Mouse (Mus musculus): ENCODE data around the gene Ly6g5c. TPM values are rescaled to one million over a fixed set of nuclear protein-coding genes. Genes with fewer than 3 reads are reported as not detected.
A peak's percentile ranks its signal among the peaks of the same experiment; 100 is the strongest.

The Ly6g5c gene
- polyA plus RNA-seq, 1 experiment from 2014 or later = not detected

DNA sequence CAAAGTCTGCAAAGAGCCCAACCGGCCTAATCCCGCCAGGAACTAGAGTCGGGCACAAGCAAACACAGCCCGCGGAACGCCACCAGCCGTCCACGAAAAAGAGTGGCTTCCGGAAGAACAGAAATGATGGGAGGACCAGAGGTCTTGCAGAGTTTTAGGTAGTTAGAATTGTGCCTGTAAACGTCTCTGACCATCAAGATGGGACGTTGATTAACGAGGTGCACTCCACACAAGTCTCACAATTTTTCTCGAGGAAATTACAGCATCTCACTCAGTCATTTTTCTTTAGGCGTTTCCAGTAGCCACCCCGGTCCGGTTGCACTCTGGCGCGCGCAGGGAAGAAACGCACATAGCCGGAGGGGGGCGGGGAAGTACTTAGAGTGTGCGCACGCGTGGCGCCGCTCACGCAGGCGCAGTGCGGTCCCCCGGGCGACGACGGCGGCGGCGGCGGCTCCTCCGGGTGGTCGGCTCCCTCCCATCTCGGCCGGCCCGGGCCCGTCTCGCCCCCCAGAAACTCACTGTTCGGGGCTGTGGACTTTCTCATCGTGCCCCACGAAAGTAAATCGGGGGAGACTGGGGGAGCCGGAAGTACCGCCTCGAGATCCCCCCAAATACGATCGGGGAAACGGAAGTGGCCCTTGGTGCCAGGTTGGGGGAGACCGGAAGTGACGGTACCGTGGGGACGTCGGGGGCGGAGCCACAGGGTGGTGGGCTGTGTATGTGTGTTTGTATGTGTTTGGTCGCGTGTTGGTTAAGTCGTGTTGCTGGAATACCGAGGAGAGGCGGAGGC lies 26.9 kb downstream of the Ly6g5c start, which contains the start of gene Bag6:
Gene Bag6, plus strand, starts transcription at position 378 of the 790 bp plus-strand sequence.
- under 1% methylated on average over 66 of the region's 66 CpGs for WGBS

GRCm38 (mm10) chr17:35135591-35136320 lies 27.7 kb downstream of the Ly6g5c start:
- H3K36me3 ChIP-seq = peaks cover 26% of the 10 kb centered on the region

More for the DNA sequence above, 26.9 kb downstream of the Ly6g5c start, which contains the start of gene Bag6:
- Histone ChIP-seq H3K36me3 (peaks cover 25% of the 10 kb centered on the region), H3K4me1 (peaks cover 14% of the 10 kb centered on the region), H3K4me2 (peak within 1 kb of the TSS; percentile 75), H3K4me3 (peak within 1 kb of the TSS; percentile 75), H3K27me3 (no peaks in the 10 kb centered on the region), H3K9me3 (no peaks in the 10 kb centered on the region), H3K9ac (peak within 1 kb of the TSS; percentile 50), H3K27ac (peak within 1 kb of the TSS; percentile 97)
- peak; percentile 94 for ATAC-seq (ENCODE audit: insufficient number of reproducible peaks, low FRiP score, low TSS enrichment, low read depth)

GRCm38 (mm10) chr17:35139269-35139668 lies 31.2 kb downstream of the Ly6g5c start:
- no peak overlapping the region for H3K4me3 ChIP-seq
- H3K4me1 ChIP-seq = peaks cover 14% of the 10 kb centered on the region
- ATAC-seq (ENCODE audit: insufficient number of reproducible peaks, low FRiP score, low TSS enrichment, low read depth) = no peak
- H3K36me3 ChIP-seq = peaks cover 61% of the 10 kb centered on the region
- H3K27ac ChIP-seq = no peak overlapping the region
- H3K9ac ChIP-seq = no peak overlapping the region
- no peaks in the 10 kb centered on the region for H3K9me3 ChIP-seq
- no peak overlapping the region for H3K4me2 ChIP-seq
- WGBS = 95% methylated on average over 3 of the region's 3 CpGs
- no peaks in the 10 kb centered on the region for H3K27me3 ChIP-seq

More at GRCm38 (mm10) chr17:35135591-35136320, 27.7 kb downstream of the Ly6g5c start:
- peak overlapping the region; percentile 75 for H3K4me3 ChIP-seq
- H3K27ac ChIP-seq = peak overlapping the region; percentile 97
- no peaks in the 10 kb centered on the region for H3K27me3 ChIP-seq
- WGBS = under 1% methylated on average over 43 of the region's 43 CpGs
- peak; percentile 38 for ATAC-seq (ENCODE audit: insufficient number of reproducible peaks, low FRiP score, low TSS enrichment, low read depth)
- peak overlapping the region; percentile 50 for H3K9ac ChIP-seq
- no peaks in the 10 kb centered on the region for H3K9me3 ChIP-seq
- peak overlapping the region; percentile 75 for H3K4me2 ChIP-seq
- peaks cover 14% of the 10 kb centered on the region for H3K4me1 ChIP-seq

GRCm38 (mm10) chr17:35140490-35140996 lies 32.5 kb downstream of the Ly6g5c start:
- Histone ChIP-seq H3K36me3 (peaks cover 74% of the 10 kb centered on the region), H3K4me3 (no peak overlapping the region), H3K4me2 (no peak overlapping the region), H3K27me3 (no peaks in the 10 kb centered on the region), H3K9ac (no peak overlapping the region), H3K4me1 (peaks cover 14% of the 10 kb centered on the region), H3K9me3 (no peaks in the 10 kb centered on the region), H3K27ac (no peak overlapping the region)
- WGBS = 81% methylated on average over 16 of the region's 16 CpGs
- no peak for ATAC-seq (ENCODE audit: insufficient number of reproducible peaks, low FRiP score, low TSS enrichment, low read depth)

GRCm38 (mm10) chr17:35141971-35142370 lies 33.9 kb downstream of the Ly6g5c start:
- H3K4me3 ChIP-seq = no peak overlapping the region
- no peak for ATAC-seq (ENCODE audit: insufficient number of reproducible peaks, low FRiP score, low TSS enrichment, low read depth)
- WGBS = 90% methylated on average over 6 of the region's 6 CpGs
- peaks cover 88% of the 10 kb centered on the region for H3K36me3 ChIP-seq
- H3K27me3 ChIP-seq = no peaks in the 10 kb centered on the region
- H3K4me1 ChIP-seq = peaks cover 8% of the 10 kb centered on the region
- H3K4me2 ChIP-seq = no peak overlapping the region
- H3K9me3 ChIP-seq = no peaks in the 10 kb centered on the region
- H3K9ac ChIP-seq = no peak overlapping the region
- H3K27ac ChIP-seq = no peak overlapping the region

- Histone ChIP-seq H3K27me3 (no peaks in the 10 kb centered on the region), H3K27ac (no peak overlapping the region), H3K4me1 (no peaks in the 10 kb centered on the region), H3K9ac (no peak overlapping the region), H3K9me3 (no peaks in the 10 kb centered on the region), H3K4me2 (no peak overlapping the region), H3K4me3 (no peak overlapping the region), H3K36me3 (peaks cover 98% of the 10 kb centered on the region)
- ATAC-seq (ENCODE audit: insufficient number of reproducible peaks, low FRiP score, low TSS enrichment, low read depth) = no peak
- 86% methylated on average over 5 of the region's 5 CpGs for WGBS
Observed at GRCm38 (mm10) chr17:35146139-35146538, 38.1 kb downstream of the Ly6g5c start.

GRCm38 (mm10) chr17:35147348-35147747 lies 39.3 kb downstream of the Ly6g5c start:
- no peak overlapping the region for H3K4me3 ChIP-seq
- WGBS = 39% methylated on average over 3 of the region's 3 CpGs
- H3K27me3 ChIP-seq = no peaks in the 10 kb centered on the region
- no peak overlapping the region for H3K9ac ChIP-seq
- peaks cover 98% of the 10 kb centered on the region for H3K36me3 ChIP-seq
- H3K4me2 ChIP-seq = no peak overlapping the region
- no peaks in the 10 kb centered on the region for H3K9me3 ChIP-seq
- no peaks in the 10 kb centered on the region for H3K4me1 ChIP-seq
- no peak for ATAC-seq (ENCODE audit: insufficient number of reproducible peaks, low FRiP score, low TSS enrichment, low read depth)
- H3K27ac ChIP-seq = no peak overlapping the region; the same call in 1 of the 2 replicates

GRCm38 (mm10) chr17:35147922-35148639 lies 40.0 kb downstream of the Ly6g5c start:
- 57% methylated on average over 5 of the region's 5 CpGs for WGBS
- Histone ChIP-seq H3K36me3 (peaks cover 98% of the 10 kb centered on the region), H3K4me3 (no peak overlapping the region), H3K27me3 (no peaks in the 10 kb centered on the region), H3K9ac (no peak overlapping the region), H3K27ac (0 out of 2 replicates have a peak overlapping the region, but pooled peaks have one; percentile 52), H3K4me2 (no peak overlapping the region), H3K9me3 (no peaks in the 10 kb centered on the region), H3K4me1 (no peaks in the 10 kb centered on the region)
- no peak for ATAC-seq (ENCODE audit: insufficient number of reproducible peaks, low FRiP score, low TSS enrichment, low read depth)

DNA sequence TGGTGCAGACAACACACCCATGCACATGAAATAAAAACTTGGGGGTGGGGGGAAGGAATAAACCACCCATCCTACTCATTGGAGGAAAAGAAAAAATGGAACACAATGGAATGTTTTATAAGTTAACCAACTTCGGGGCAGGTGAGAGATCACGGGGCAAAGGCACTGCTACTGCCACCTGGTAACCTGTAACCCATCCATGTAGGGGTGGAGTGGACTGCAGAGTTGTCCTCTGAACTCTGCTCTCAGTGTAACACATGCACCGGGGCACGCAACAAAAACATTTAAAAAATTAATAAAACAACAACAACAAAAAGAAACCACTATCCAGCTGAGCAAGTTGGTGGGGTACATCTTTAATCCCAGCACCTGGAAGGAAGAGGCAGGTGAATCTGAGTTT lies 44.0 kb downstream of the Ly6g5c start:
- no peak overlapping the region for H3K9ac ChIP-seq
- H3K4me2 ChIP-seq = no peak overlapping the region
- H3K4me1 ChIP-seq = peaks cover 10% of the 10 kb centered on the region
- H3K9me3 ChIP-seq = no peaks in the 10 kb centered on the region
- no peak for ATAC-seq (ENCODE audit: insufficient number of reproducible peaks, low FRiP score, low TSS enrichment, low read depth)
- 98% methylated on average over 4 of the region's 4 CpGs for WGBS
- no peak overlapping the region for H3K27ac ChIP-seq
- no peaks in the 10 kb centered on the region for H3K27me3 ChIP-seq
- H3K4me3 ChIP-seq = no peak overlapping the region
- peaks cover 98% of the 10 kb centered on the region for H3K36me3 ChIP-seq

- Histone ChIP-seq H3K4me1 (peaks cover 10% of the 10 kb centered on the region), H3K4me2 (no peak overlapping the region), H3K36me3 (peaks cover 98% of the 10 kb centered on the region), H3K9me3 (no peaks in the 10 kb centered on the region), H3K9ac (no peak overlapping the region), H3K27me3 (no peaks in the 10 kb centered on the region), H3K27ac (no peak overlapping the region), H3K4me3 (no peak overlapping the region)
- no peak for ATAC-seq (ENCODE audit: insufficient number of reproducible peaks, low FRiP score, low TSS enrichment, low read depth)
- WGBS = 91% methylated on average over 9 of the region's 9 CpGs
Observed at GRCm38 (mm10) chr17:35153077-35153476, 45.0 kb downstream of the Ly6g5c start.

- H3K27ac ChIP-seq = no peak overlapping the region
Observed at GRCm38 (mm10) chr17:35153931-35154330, 45.9 kb downstream of the Ly6g5c start.

More at GRCm38 (mm10) chr17:35153931-35154330, 45.9 kb downstream of the Ly6g5c start:
- Histone ChIP-seq H3K4me1 (peaks cover 10% of the 10 kb centered on the region), H3K9ac (no peak overlapping the region), H3K9me3 (no peaks in the 10 kb centered on the region), H3K27me3 (no peaks in the 10 kb centered on the region), H3K4me3 (no peak overlapping the region), H3K36me3 (peaks cover 98% of the 10 kb centered on the region), H3K4me2 (no peak overlapping the region)
- ATAC-seq (ENCODE audit: insufficient number of reproducible peaks, low FRiP score, low TSS enrichment, low read depth) = no peak
- 53% methylated on average over 4 of the region's 4 CpGs for WGBS
